Mouse (Mus musculus): ENCODE data around the gene Tra2a.
"Not testable (repeated sequence)": the region's sequence is repeated elsewhere in the genome, so short reads cannot be mapped to it uniquely, and the experiment has no call there.

Gene Tra2a

DNA sequence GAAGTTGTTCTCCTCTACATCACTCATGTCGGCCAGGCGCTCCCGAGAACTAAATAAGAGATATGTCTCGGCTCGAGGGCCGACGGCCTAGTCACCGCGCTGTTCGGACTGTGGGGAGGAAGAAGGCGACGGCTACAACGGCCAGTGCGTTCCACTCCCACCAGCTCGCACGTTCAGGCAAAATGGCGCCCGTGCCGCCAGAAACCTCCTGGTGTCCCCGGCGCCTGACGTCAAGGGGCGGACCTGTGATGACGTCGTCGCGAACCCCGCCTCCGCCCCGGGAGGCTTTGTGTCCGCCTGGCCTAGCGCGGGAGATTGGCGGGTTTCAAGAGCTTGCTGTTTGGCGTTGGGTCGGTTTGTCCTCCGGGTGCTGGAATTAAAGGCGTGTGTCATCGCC is at the start of gene Tra2a:
Gene Tra2a (minus strand): TSS at position 187 of the 397 bp plus-strand sequence.
- peak; percentile 98 for DNase-seq

DNA sequence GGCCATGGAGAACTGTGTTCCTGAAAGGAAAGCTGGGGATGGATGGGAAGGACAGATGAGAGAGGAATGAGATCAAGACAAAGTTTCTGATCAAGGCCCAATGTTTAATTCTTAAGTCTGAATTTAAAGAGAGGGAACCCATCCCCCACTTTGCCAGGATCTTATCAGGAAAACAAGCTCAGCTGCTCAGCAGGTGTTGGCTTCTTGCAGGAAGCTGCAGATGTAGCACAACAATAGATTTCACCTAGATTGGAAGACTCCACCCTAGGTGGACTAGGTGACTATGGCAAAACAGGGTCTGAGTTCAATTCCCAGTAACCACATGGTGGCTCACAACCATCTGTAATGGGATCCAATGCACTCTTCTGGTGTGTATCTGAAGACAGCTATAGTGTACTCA is 34.5 kb upstream of the Tra2a start:
- no peak for DNase-seq

DNA sequence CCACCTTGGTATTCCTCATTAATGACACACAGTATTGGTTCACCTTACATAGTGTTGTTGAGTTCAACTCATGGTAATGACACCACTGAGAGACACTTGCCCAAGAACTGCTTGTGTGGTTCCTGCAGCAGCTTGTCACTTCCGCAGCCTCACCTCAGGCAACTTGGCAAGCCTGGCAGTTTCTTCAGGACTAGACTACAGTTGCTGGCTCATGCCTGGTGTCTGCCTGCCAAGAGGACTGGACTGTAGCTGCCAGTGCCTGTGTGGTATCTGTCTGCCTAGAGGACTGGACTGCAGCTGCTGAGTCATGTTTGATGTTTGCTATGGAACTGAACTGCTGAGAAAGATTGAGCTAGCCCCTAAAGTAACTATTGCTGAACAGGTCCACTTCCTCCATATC is 18.3 kb upstream of the Tra2a start:
- DNase-seq, result no peak

DNA sequence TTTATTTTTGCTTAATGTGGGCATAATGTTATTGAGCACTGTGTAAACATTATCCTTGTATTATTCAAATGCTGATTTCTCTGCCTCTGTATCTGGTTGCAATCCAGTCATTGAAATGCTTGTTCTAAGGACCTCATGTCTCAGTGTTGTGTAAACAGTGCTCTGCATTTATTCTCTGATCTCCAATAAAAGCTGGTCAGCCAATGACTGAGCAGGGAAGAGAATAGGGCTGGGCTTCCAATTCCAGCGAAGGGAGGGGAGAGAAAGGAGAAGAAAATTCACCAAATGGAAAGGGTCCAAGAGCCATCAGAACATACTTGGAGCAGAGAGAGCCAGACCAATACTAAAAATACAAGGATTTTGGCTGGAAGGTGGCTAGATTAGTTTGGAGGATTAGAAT is 17.1 kb upstream of the Tra2a start:
- DNase-seq, result no peak

DNA sequence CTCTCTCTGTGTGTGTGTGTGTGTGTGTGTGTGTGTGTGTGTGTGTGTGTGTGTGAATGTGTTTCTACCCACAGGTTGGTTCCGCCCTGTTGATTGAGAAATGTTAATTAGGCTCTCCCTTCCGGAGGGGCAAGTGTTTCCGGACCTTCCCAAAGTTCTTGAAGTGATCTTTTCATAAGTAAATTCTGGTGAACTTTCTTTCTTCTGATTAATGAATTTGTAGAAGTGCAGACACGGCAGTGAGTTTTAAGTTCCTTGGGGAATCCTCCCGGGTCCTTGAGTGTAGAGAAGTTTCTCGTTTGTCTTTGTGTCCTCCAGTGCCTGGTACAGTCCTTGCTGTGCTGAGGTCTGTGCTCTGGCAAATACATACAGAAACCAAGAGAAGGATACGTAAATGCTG is 11.5 kb upstream of the Tra2a start:
- DNase-seq, result no peak

DNA sequence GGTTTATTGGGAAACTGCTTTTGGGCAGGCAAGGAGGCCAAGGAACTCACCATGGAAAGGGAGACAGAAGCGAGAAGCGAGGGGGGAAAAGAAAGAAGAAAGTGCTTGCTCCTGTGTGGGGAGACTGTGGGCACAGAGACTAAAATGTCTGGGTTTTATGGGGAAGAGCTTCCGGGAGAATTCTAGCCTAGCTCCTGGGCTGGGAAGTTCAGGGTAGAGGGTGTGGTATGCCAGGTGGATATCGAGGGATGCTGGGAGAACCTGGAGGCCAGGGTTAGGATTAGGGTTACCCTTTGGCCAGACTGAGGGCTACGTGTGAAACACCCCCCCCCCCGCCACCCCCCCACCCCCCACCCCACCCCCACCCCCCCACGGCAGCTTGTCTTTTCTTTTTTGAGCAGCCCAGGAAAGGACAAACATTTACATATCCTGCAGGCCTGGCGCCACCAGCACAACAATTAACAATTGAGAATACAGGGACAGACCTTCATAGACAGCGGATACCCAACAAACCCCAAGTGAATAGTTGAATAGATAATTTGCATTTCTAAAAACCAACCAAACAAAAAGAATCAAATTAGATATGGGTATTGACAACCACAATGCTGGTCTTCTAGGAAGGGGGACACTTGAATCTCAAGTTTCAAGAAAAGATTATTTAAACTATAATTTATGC is 10.7 kb upstream of the Tra2a start:
- no peak for DNase-seq

DNA sequence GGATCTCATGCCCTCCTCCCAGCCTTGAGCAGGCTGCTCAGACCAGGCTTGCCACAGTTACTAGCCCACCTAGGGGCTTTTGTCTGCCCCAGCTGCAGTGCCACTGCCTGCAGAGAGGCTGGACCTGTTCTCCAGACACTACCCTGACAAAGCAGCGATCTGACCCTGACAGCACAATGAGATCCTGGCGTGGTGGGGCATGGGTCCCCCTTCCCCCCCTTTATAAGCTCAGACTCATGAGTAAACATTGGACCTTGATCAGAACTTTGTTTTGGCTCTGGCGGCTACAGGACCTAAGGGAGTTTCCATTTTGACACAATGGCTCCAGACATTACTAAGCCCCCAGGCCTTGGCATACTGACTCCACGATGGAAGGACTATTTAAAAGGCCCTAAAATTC is 10.1 kb upstream of the Tra2a start:
- no peak for DNase-seq

DNA sequence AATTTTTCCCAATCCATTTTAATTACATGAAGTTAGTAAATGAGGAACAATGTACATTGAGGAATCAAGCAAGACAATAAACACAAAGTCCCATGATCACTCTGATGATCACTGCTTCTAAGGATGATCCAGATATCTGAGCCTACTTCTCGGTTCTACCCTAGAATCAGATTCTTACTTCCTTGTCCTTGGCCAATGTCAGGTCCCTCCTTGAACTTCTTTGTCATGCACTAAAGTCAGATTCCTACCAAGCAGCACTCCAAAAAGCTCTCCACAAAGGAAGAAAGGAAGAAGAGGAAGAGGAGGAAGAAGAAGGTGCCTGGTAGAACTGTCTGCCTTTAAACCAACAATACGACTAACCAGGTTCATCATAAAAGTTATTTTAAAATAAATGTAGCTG is 9.0 kb upstream of the Tra2a start:
- no peak for DNase-seq

DNA sequence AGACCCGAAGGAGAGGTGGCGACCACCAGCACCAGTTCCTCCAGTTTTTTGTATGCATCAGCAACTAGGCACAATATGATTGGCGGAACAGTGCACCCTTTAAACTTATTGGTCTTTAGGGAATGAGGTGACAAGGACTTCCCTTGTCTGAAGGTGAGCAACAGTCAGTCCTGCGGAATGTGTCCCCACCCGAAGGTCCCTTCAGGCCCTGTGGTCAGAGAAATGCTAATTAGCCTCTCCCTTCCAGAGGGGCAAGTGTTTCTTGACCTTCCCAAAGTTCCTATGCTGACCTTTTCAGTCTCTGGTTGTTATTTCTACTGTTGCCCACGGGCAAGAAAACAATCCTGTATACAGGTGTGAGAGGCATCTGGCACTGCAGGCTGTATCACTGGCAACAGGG is 8.0 kb upstream of the Tra2a start:
- DNase-seq, result no peak

DNA sequence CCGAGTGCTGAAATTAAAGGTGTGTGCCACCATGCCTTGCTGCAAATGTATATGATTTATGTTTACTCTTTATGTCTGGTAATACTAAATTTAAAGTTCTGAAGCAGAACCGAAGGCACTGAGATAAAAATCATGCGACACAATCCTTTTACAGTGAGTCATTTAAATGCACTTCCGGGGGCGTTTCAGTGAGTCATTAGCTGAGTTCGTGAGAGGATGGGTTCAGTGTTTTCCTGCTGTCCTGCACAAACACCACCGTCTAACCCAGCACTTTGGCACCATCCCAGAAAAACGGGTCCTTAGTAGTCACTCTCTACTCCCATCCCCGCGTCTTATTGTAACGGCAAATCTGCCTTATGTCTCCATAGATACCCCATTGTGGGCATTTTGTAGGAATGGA is 6.1 kb upstream of the Tra2a start:
- no peak for DNase-seq

DNA sequence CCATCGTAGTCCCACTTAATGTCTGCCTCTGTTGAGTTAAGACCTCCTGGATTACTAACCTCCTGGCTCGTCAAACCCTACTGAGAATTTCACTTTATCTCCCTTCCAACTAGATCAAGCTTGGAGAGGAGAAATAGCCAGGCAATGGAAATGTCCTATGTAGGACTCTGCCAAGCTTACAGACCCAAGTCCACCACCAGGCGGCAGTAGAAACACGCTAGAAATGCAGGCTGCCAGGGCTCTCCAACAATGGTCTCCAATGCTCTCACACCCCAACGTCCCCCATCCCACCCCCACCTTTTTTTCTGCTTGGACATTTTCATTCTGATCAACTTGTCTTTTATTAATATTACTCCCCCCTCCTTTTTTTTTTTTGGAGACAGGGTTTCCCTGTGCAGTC is 5.4 kb upstream of the Tra2a start:
- peak; percentile 68 to 84 for DNase-seq

DNA sequence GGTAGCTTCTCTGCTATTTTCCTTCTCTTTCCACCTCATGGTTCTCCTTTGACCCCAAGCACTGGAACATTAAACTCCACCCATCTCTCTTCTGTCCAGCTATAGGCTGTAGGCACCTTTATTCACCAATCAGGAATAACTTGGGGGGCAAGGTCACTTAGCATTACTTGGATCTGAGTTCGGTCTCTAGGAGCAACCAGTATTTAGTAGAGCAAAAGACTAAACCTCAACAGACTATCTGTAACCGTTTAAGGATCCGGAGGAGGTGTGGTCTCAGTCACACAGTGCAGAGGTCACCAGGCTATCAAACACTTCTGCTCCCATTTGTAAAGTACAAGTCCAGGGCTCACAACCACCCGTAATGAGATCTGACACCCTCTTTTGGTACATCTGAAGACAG is 3.9 kb upstream of the Tra2a start:
- no peak for DNase-seq

DNA sequence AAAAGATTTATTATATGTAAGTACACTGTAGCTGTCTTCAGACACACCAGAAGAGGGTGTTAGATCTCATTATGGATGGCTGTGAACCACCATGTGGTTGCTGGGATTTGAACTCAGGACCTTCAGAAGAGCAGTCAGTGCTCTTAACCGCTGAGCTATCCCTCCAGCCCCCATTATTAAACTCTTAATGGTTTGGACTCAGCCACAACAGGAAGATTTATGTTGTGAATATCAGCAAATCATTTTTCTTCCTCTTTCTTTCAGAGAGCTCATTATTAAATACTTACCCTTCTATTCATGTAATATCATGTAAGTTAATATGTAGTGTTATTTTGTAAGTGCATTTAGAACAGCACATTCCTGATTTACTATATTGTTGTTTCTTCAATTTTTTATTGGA is 1.4 kb upstream of the Tra2a start:
- DNase-seq, result not testable (repeated sequence)

DNA sequence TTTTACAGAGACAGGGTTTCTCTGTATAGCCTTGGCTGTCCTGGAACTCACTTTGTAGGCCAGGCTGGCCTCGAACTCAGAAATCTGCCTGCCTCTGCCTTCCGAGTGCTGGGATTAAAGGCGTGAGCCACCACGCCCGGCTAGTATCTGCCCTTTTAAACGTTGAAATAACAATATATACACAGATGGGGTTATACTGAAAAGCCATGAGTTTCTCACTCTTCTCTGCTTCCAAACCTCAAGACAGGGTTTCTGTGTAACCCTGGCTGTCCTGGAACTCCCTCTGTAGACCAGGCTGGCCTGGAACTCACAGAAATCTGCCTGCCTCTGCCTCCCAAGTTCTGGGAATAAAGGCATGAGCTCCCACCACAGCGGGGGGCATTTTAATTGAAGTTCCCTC is 613 bp upstream of the Tra2a start:
- DNase-seq, result not testable (repeated sequence)

DNA sequence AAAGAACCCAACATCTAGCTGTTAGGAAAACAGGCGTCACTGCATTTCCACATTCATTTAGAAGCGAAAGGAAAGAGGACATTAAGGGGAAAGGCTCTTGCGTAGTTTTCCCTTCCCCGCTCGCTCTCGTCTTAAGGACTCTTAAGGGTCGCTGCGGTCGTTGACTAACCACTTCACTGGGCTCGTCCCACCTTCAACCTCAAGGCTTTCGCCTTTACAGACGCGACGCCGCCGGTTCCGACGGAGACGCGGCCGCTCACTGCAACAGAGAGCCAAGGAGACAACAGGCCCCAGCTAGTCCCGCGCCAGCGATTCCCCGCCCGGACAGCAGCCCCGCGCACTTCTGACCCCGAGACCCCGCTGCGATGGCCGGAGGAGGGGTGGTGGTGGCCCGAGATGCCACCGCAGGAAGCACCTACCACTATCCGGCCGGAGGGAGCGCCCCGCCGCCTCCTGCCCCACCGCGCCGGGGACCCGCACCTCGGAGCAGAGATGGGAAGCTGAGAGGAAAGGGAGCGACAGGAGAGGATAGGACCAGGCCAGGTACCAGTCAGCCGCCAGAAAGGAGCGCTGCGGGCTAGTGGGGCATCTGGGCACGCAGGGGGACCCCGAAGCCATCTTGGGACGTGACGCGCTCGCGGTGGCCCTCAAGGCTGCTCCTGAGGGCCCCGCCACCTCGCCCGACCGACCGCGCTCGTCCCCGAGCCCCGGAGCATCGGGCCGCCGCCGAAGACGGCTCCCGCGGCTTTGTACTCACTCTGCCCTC is 569 bp downstream of the Tra2a start:
- DNase-seq, result peak; percentile 73 to 83

DNA sequence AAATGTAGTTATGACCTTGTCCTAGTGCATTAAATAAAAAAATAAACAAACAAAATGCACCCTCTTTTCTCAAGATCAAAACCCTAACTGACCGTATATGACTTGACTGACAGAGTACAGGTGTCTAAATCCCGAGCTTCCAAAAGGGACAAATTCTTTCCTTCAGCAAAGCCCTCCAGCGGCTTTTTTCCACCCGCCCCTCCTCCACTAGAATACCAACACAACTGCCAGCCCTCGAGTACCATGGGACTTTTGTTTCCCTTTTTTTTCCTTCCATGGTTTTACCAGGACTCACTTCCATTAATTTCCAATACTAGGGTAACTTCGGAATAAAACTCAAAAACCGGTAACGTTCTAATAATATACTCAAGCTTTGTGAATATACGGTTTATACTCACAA is 1.4 kb downstream of the Tra2a start:
- DNase-seq, result no peak

DNA sequence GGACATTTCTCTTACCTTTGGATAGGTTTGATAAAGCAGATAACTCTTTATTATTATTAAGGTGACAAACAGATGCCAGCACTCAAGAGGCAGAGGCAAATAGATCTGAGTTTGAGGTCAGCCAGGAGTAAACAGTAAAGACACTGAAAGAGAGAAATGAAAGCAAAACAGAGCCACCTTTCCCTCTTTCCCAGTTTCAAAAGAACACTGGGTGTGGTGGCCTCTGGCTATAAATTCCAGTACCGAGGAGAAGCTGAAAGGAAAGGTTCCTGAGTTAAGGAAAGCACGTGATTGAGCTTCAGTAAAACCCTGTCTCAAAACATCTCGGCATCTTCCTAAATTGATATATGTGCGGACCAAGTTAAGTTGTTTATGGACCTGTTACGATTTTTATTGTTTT is 4.1 kb downstream of the Tra2a start:
- DNase-seq, result no peak

DNA sequence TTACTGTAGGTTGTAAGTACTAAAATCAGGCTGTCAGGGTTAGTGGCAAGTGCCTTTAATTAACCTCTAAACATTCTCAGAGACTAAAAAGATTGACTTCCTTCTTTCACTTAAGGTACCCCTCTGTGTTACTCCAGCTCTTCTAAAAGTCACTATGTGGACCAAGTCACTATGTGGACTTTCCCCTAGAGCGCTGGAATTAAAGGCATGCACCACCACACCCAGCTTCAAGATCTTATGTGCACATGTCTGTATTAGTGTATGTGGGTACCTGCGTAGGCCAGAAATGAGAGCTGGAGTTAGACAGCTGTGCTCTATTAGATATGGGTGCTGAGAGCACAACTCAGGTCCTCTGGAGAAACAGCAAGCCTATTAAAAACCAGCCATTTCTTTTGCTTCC is 6.0 kb downstream of the Tra2a start:
- no peak for DNase-seq

DNA sequence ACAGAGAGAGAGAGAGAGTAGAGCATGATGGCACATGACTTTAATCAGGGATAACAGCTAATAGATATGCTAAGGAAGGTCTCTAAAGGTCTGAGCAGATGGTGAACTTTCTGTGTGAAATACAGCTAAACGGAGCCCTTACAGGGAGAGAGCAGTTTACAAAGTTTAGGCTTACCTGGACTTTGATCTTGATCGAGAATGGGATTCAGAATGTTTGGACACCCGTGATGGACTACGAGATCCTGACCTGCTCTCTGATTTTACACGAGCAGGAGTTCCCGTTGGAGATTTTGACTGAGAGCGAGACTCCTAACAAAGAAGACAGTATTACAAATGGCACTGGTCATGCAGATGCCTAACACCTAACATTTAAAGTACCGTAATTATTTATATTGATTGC is 11.6 kb downstream of the Tra2a start:
- DNase-seq, result no peak

DNA sequence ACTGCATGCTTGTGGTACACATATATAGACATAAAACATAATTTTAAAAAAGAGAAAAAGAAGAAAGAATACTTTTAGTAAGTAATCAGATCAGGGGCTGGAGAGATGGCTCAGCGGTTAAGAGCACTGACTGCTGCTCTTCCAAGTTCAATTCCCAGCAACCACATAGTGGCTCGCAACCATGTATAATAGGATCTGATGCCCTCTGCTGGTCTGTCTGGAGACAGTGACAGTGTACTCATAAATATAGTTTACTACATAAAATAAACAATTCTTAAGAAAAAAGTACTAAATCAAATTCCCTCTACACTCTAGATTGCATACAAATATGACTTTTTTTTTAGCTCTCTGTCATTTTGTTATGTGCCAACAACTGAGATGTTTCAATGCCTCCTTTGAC is 12.6 kb downstream of the Tra2a start:
- DNase-seq, result no peak

DNA sequence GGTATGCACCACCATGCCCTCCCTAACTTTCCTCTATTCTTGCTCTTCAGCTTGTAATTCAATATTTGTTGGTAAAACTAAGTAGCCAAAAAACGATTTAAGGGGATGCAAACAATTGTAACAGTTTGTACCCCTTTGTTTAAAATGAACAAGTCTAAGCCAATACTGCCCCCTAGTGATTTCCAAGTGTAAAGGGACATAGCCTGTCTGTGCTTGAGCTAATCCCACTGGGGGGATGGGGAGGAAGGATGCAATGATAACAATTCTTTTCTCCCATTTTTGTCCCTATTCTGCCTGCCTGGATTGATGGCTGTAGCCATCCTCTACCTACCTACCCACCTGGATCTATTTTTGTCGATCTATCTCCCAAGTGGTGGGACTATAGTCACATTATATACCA is 16.6 kb downstream of the Tra2a start:
- DNase-seq, result no peak

DNA sequence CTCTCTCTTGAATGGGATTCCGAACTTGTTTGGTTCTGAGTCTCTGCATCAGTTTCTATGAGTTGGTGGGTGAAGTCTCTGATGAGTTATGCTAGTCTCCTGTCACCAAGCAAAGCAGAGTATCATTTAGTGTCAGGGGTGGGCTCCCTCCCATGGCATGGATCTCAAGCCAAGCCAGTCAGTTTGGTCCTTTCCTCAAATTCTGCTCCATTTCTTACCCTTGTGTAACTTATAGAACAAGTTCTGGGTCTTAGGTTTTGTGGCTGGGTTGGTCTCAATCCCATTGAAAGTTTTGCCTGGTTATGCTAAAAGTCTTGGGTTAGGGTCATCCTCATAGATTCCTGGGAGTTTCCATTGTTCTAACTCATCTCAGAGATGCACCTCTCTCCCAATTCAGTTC is 21.5 kb downstream of the Tra2a start:
- no peak for DNase-seq

DNA sequence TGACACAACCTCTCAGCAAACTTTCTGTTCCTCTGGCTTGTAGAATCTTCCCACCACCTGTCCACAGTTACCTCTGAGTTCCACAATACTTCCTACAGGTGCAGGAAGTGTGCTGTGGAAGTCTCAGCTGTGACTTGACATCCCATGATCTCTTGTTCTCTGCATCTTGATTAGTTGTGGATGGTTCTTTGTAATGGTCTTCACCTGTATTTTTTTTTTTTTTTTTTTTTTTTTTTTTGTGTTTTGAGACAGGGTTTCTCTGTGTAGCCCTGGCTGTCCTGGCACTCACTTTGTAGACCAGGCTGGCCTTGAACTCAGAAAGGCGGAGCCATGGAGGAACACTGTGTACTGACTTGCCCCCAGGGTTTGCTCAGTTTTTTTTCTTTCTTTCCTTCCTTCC is 22.3 kb downstream of the Tra2a start:
- no peak for DNase-seq

DNA sequence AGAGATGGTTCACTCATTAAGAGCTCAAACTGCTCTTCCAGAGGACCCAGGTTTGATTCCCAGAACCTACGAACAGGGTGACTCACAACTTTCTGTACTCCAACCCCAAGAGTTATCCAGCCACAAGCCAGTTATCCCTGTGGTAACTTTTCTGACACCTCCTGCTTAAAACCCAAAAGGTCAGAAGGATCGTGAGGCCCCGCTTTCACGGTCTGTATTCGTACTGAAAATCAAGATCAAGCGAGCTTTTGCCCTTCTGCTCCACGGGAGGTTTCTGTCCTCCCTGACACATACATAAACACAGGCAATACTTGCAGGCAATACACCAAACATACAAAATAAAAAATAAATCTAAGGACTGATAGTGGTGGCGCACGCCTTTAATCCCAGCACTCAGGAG is 27.5 kb downstream of the Tra2a start:
- peak; percentile 95 to 100 for DNase-seq

DNA sequence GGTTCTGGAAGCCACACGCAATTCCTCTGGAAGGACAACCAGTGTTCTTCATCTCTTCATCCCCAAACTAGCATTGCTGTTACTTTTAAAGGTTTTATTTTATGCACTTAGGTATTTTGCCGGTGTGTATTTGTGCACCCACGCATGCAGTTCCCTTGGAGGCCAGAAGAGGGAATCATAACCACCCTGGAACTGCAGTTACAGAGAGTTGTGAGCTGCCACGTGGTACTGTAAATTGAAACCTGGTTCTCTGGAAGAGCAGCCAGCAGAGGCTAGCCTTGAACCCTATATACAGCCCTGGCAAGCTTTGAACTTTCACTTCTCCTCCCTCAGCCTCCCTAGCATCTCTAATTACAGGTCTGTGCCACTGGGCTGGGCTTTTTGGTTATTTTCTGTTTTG is 30.5 kb downstream of the Tra2a start:
- DNase-seq, result peak in 1 of 2 experiments; percentile 45

All from lung, postnatal 4 days (tissue).